11 mouse cellular contexts compared by ENCODE assay signal in the genomic region with DNA sequence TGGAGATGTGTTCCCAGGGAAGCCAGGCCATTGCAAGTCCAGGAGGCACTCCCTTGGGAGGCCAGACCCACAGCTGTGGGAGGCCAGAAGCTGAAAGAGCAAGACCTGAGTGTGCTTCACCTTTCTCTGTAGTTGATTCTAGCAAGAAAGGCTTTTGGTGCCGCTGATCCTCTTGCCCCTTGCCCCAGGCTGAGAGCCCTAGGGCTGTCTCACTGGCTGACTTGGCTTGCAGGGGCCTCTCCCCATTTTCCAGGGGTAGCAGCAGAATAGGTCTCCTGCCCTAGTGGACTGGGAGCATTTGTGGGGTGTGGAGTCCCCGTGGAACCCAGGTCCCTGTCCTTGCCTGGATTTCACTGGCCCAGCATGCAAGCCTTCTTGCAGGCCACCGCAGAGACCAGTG. TPM values are rescaled to one million over a fixed set of nuclear protein-coding genes. Genes with fewer than 3 reads are reported as not detected.
DNase-seq lines count a peak whose midpoint lies in the region; ATAC-seq and TF ChIP-seq lines count a peak whose summit lies in the region.
"Had no signal": no experiment of that assay in that cellular context is flagged by ENCODE, and none has a peak within 500 bp of the region (broad histone marks: within the 10 kb centered on the region; RNA-seq: fewer than 3 reads in every experiment).

No protein-coding gene starts in this region.

- no peak overlapping the region; the same call in 1 of the 2 replicates for H3K27ac ChIP-seq in lung, embryonic 14.5 days (ENCODE audit: low read depth)
- H3K27ac ChIP-seq in forebrain, embryonic 14.5 days (ENCODE audit: low read depth, low read length) = peak overlapping the region; percentile 60; the same call in 1 of the 2 replicates
- no peak overlapping the region for H3K27ac ChIP-seq in intestine, postnatal 0 days (ENCODE audit: low read depth, low read length)
- peak overlapping the region; percentile 87 for H3K27ac ChIP-seq in neural tube, embryonic 15.5 days (replicated peaks)

- peak overlapping the region; percentile 37 for H3K4me3 ChIP-seq in lung, embryonic 14.5 days (ENCODE audit: low read depth, low read length)
- H3K4me3 ChIP-seq in forebrain, embryonic 14.5 days (ENCODE audit: low read depth, low read length) = peak overlapping the region; percentile 33
- no peak overlapping the region for H3K4me3 ChIP-seq in intestine, postnatal 0 days (ENCODE audit: low read depth, low read length)
- peak overlapping the region; percentile 43 for H3K4me3 ChIP-seq in neural tube, embryonic 15.5 days (replicated peaks)

- 14% methylated on average over 3 of the region's 3 CpGs for WGBS in lung, embryonic 14.5 days
- 27% methylated on average over 3 of the region's 3 CpGs for WGBS in forebrain, embryonic 14.5 days
- 41% methylated on average over 3 of the region's 3 CpGs for WGBS in intestine, postnatal 0 days
- 23% methylated on average over 3 of the region's 3 CpGs for WGBS in neural tube, embryonic 15.5 days

- no peak for TF ChIP-seq CTCF in lung, embryonic 14.5 days (IDR thresholded peaks at IDR 0.05; ENCODE audit: low read depth)
- TF ChIP-seq CTCF in intestine, postnatal 0 days (IDR thresholded peaks at IDR 0.05; ENCODE audit: low read depth) = no peak

- no peak for DNase-seq in lung, embryonic 14.5 days
- no peak for DNase-seq in lung, adult 18-20 months
- DNase-seq in forebrain, embryonic 14.5 days (ENCODE audit: low spot score) = no peak
- no peak for DNase-seq in left cerebral cortex, postnatal 10 days (ENCODE audit: extremely low spot score in 1 of 2, low spot score in 2 of 2)
- DNase-seq in right cerebral cortex, adult 18-20 months = no peak
- DNase-seq in left cerebral cortex, postnatal 36 days (ENCODE audit: low spot score in 2 of 2) = no peak

- H3K27me3 ChIP-seq in lung, embryonic 14.5 days (ENCODE audit: insufficient read depth, low read length) = no peaks in the 10 kb centered on the region
- H3K27me3 ChIP-seq in forebrain, embryonic 14.5 days (replicated peaks; ENCODE audit: control insufficient read depth, insufficient read depth, low read length) = 0 out of 2 replicates have a peak, but pooled peaks cover 3% of the 10 kb centered on the region
- no peaks in the 10 kb centered on the region for H3K27me3 ChIP-seq in intestine, postnatal 0 days (replicated peaks; ENCODE audit: control insufficient read depth, insufficient read depth, low read length)
- peaks cover 7% of the 10 kb centered on the region; the same call in 1 of the 2 replicates for H3K27me3 ChIP-seq in neural tube, embryonic 15.5 days (replicated peaks)

- ATAC-seq in lung, embryonic 14.5 days (ENCODE audit: insufficient read depth) = 0 out of 2 replicates have a peak, but pooled peaks have one; percentile 2
- ATAC-seq in forebrain, embryonic 14.5 days = no peak
- ATAC-seq in intestine, postnatal 0 days = no peak
- ATAC-seq in neural tube, embryonic 15.5 days (ENCODE audit: low FRiP score) = no peak; the same call in 1 of the 2 replicates

- H3K9me3 ChIP-seq in lung, embryonic 14.5 days (ENCODE audit: low read depth, low read length) = no peaks in the 10 kb centered on the region
- no peaks in the 10 kb centered on the region for H3K9me3 ChIP-seq in forebrain, embryonic 14.5 days (replicated peaks; ENCODE audit: control insufficient read depth, low read length)
- H3K9me3 ChIP-seq in intestine, postnatal 0 days (ENCODE audit: control insufficient read depth) = no peaks in the 10 kb centered on the region
- no peaks in the 10 kb centered on the region for H3K9me3 ChIP-seq in neural tube, embryonic 15.5 days (replicated peaks)

- peak overlapping the region; percentile 72 for H3K4me2 ChIP-seq in lung, embryonic 14.5 days
- peak overlapping the region; percentile 73 for H3K4me2 ChIP-seq in forebrain, embryonic 14.5 days (ENCODE audit: low read length)
- H3K4me2 ChIP-seq in intestine, postnatal 0 days (replicated peaks; ENCODE audit: low read depth) = peak overlapping the region; percentile 63
- H3K4me2 ChIP-seq in neural tube, embryonic 15.5 days = peak overlapping the region; percentile 77

- H3K36me3 ChIP-seq in lung, embryonic 14.5 days (ENCODE audit: insufficient read depth) = no peaks in the 10 kb centered on the region
- H3K36me3 ChIP-seq in forebrain, embryonic 14.5 days (ENCODE audit: control insufficient read depth, insufficient read depth, low read length) = no peaks in the 10 kb centered on the region
- H3K36me3 ChIP-seq in intestine, postnatal 0 days (ENCODE audit: control insufficient read depth, insufficient read depth) = no peaks in the 10 kb centered on the region
- H3K36me3 ChIP-seq in neural tube, embryonic 15.5 days = no peaks in the 10 kb centered on the region

- intact Hi-C loops in left cerebral cortex, postnatal 10 days (cut with DNase I) = no loop called here
- intact Hi-C loops in left cerebral cortex, postnatal 36 days (cut with DNase I) = no loop called here

- H3K4me1 ChIP-seq in lung, embryonic 14.5 days (ENCODE audit: insufficient read depth) = peaks cover 17% of the 10 kb centered on the region; the same call in 1 of the 2 replicates
- H3K4me1 ChIP-seq in forebrain, embryonic 14.5 days (ENCODE audit: control insufficient read depth, insufficient read depth, low read length) = peaks cover 10% of the 10 kb centered on the region
- peaks cover 16% of the 10 kb centered on the region; the same call in 1 of the 2 replicates for H3K4me1 ChIP-seq in intestine, postnatal 0 days (replicated peaks; ENCODE audit: control insufficient read depth, insufficient read depth, low read length)
- peaks cover 25% of the 10 kb centered on the region for H3K4me1 ChIP-seq in neural tube, embryonic 15.5 days

- H3K9ac ChIP-seq in lung, embryonic 14.5 days = peak overlapping the region; percentile 58
- H3K9ac ChIP-seq in forebrain, embryonic 14.5 days (ENCODE audit: low read length) = peak overlapping the region; percentile 60
- H3K9ac ChIP-seq in intestine, postnatal 0 days (ENCODE audit: low read depth, low read length) = 0 out of 2 replicates have a peak overlapping the region, but pooled peaks have one; percentile 13
- peak overlapping the region; percentile 52 for H3K9ac ChIP-seq in neural tube, embryonic 15.5 days (replicated peaks)

RNA-seq across cellular contexts. Expression of a gene that starts 2.7 kb away (rescaled TPM):
- polyA plus RNA-seq in lung, embryonic 14.5 days (2014; fragmentation: Nextera tagmentation; extraction: Ambion mirVana) = 21.4 and 344 TPM in 2 replicates
- not detected in 2 replicates for polyA plus RNA-seq in forebrain, embryonic 14.5 days (2014; fragmentation: Nextera tagmentation; extraction: Ambion mirVana)
- 20.9 and 22.7 TPM in 2 replicates for polyA plus RNA-seq in intestine, postnatal 0 days (2015; fragmentation: Nextera tagmentation; extraction: Ambion mirVana)
- polyA plus RNA-seq in neural tube, embryonic 15.5 days (2015; fragmentation: Nextera tagmentation; extraction: Ambion mirVana) = 1.4 and 10.6 TPM in 2 replicates
- not detected for total RNA-seq in left cerebral cortex, postnatal 10 days (2021)
- not detected for total RNA-seq in left cerebral cortex, postnatal 36 days (2021)
- total RNA-seq: gastrocnemius, adult 18-20 months; layer of hippocampus, postnatal 14 days; neutrophil, adult 5-6 weeks had no signal

RNA-seq across cellular contexts. Expression of a gene that starts 23.2 kb away (rescaled TPM):
- polyA plus RNA-seq in lung, embryonic 14.5 days (2014; fragmentation: Nextera tagmentation; extraction: Ambion mirVana) = 148 and 156 TPM in 2 replicates
- 65.0 and 73.0 TPM in 2 replicates for polyA plus RNA-seq in forebrain, embryonic 14.5 days (2014; fragmentation: Nextera tagmentation; extraction: Ambion mirVana)
- 32.3 and 32.7 TPM in 2 replicates for polyA plus RNA-seq in intestine, postnatal 0 days (2015; fragmentation: Nextera tagmentation; extraction: Ambion mirVana)
- polyA plus RNA-seq in neural tube, embryonic 15.5 days (2015; fragmentation: Nextera tagmentation; extraction: Ambion mirVana) = 64.5 and 81.0 TPM in 2 replicates
- total RNA-seq in left cerebral cortex, postnatal 10 days (2021) = 10 to 100 TPM; 21.1 to 22.0 TPM
- total RNA-seq in left cerebral cortex, postnatal 36 days (2021) = 10 to 100 TPM; 18.0 to 19.2 TPM

RNA-seq across cellular contexts. Expression of a gene that starts 39.6 kb away (rescaled TPM):
- 30.8 and 32.5 TPM in 2 replicates for polyA plus RNA-seq in lung, embryonic 14.5 days (2014; fragmentation: Nextera tagmentation; extraction: Ambion mirVana)
- polyA plus RNA-seq in forebrain, embryonic 14.5 days (2014; fragmentation: Nextera tagmentation; extraction: Ambion mirVana) = 6.8 and 13.0 TPM in 2 replicates
- polyA plus RNA-seq in intestine, postnatal 0 days (2015; fragmentation: Nextera tagmentation; extraction: Ambion mirVana) = 15.0 and 15.8 TPM in 2 replicates
- 22.1 and 24.3 TPM in 2 replicates for polyA plus RNA-seq in neural tube, embryonic 15.5 days (2015; fragmentation: Nextera tagmentation; extraction: Ambion mirVana)
- 10 to 100 TPM; 14.8 to 16.0 TPM for total RNA-seq in left cerebral cortex, postnatal 10 days (2021)
- total RNA-seq in left cerebral cortex, postnatal 36 days (2021) = 10 to 100 TPM; 12.4 to 19.1 TPM
- total RNA-seq: neutrophil, adult 5-6 weeks had no signal

RNA-seq across cellular contexts. Expression of a gene that starts 48.6 kb away (rescaled TPM):
- polyA plus RNA-seq in lung, embryonic 14.5 days (2014; fragmentation: Nextera tagmentation; extraction: Ambion mirVana) = 0.84 and 1.9 TPM in 2 replicates
- 6.5 and 7.3 TPM in 2 replicates for polyA plus RNA-seq in forebrain, embryonic 14.5 days (2014; fragmentation: Nextera tagmentation; extraction: Ambion mirVana)
- 0.44 TPM in 2 replicates for polyA plus RNA-seq in intestine, postnatal 0 days (2015; fragmentation: Nextera tagmentation; extraction: Ambion mirVana)
- 3.4 and 4.2 TPM in 2 replicates for polyA plus RNA-seq in neural tube, embryonic 15.5 days (2015; fragmentation: Nextera tagmentation; extraction: Ambion mirVana)
- 1 to 10 TPM; 1.1 to 1.4 TPM for total RNA-seq in left cerebral cortex, postnatal 10 days (2021)
- 1 to 10 TPM; 1.6 to 2.2 TPM for total RNA-seq in left cerebral cortex, postnatal 36 days (2021)

RNA-seq across cellular contexts. Expression of a gene that starts 54.2 kb away (rescaled TPM):
- polyA plus RNA-seq in lung, embryonic 14.5 days (2014; fragmentation: Nextera tagmentation; extraction: Ambion mirVana) = 25.0 and 26.1 TPM in 2 replicates
- polyA plus RNA-seq in forebrain, embryonic 14.5 days (2014; fragmentation: Nextera tagmentation; extraction: Ambion mirVana) = 46.3 and 47.5 TPM in 2 replicates
- polyA plus RNA-seq in intestine, postnatal 0 days (2015; fragmentation: Nextera tagmentation; extraction: Ambion mirVana) = 50.9 and 53.8 TPM in 2 replicates
- 84.9 and 87.1 TPM in 2 replicates for polyA plus RNA-seq in neural tube, embryonic 15.5 days (2015; fragmentation: Nextera tagmentation; extraction: Ambion mirVana)
- 100 to 1,000 TPM; 130 to 133 TPM for total RNA-seq in left cerebral cortex, postnatal 10 days (2021)
- 10 to 100 TPM; 82.8 to 91.0 TPM for total RNA-seq in left cerebral cortex, postnatal 36 days (2021)

Comparison
In these comparisons a context has a peak if more than half of its experiments do, and no peak if none do; other contexts are left out.
1. H3K27ac ChIP-seq: peak in forebrain, embryonic 14.5 days (single experiment) and neural tube, embryonic 15.5 days (single experiment); none in lung, embryonic 14.5 days (single experiment) and intestine, postnatal 0 days (single experiment).
2. Peak in every context shown above with its lines, with median percentiles within 50 percentile points of each other: H3K4me2 ChIP-seq and H3K9ac ChIP-seq.